Mouse (Mus musculus): ENCODE measurements around the gene Hoxb2. TPM values are rescaled to one million over a fixed set of nuclear protein-coding genes. Genes with fewer than 3 reads are reported as not detected.

Hoxb2 gene
- polyA plus RNA-seq, 1 experiment = 1.5 TPM

GRCm38 (mm10) chr11:96333241-96334001, 16.9 kb upstream of the Hoxb2 start:
- no peaks in the 10 kb centered on the region for H3K4me1 ChIP-seq (replicated peaks; ENCODE audit: control insufficient read depth, insufficient read depth, low read length)
- 90% methylated on average over 17 of the region's 17 CpGs for WGBS
- H3K36me3 ChIP-seq (ENCODE audit: control insufficient read depth, insufficient read depth, low read length) = no peaks in the 10 kb centered on the region
- H3K4me3 ChIP-seq (ENCODE audit: control insufficient read depth, insufficient read depth, low read length) = no peak overlapping the region
- no peak for TF ChIP-seq POLR2A (IDR thresholded peaks at IDR 0.05; ENCODE audit: control insufficient read depth, extremely low read depth, insufficient read depth, low read length, poor library complexity)
- no peaks in the 10 kb centered on the region; the same call in 1 of the 2 replicates for H3K27me3 ChIP-seq (ENCODE audit: control insufficient read depth, insufficient read depth, low read length)
- H3K27ac ChIP-seq (ENCODE audit: control insufficient read depth, insufficient read depth, low read length) = no peak overlapping the region
- DNase-seq = no peak

- H3K27ac ChIP-seq (ENCODE audit: control insufficient read depth, insufficient read depth, low read length) = no peak overlapping the region
Observed at GRCm38 (mm10) chr11:96334002-96334364, 16.3 kb upstream of the Hoxb2 start.

DNA sequence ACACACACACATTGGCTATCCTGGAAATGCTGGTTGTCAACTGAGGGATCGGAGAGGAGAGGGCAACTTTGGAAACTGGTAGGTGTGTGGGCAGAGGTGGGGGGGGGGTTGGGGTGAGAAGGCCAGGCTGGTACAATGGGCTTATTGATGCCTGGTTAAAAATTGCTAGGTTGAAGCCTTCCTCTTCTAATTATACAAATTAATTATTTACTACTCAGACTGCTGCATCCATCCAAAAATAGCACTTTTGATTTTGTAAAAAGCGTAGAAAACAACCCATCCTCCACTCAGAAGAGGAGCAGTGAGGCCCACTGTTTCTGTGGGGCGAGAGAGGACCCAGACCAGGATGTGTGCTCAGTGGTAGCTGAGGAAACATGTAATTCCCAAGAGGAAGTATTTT, 15.3 kb upstream of the Hoxb2 start:
- no peak for DNase-seq
- no peaks in the 10 kb centered on the region for H3K36me3 ChIP-seq (ENCODE audit: control insufficient read depth, insufficient read depth, low read length)
- H3K4me1 ChIP-seq (replicated peaks; ENCODE audit: control insufficient read depth, insufficient read depth, low read length) = no peaks in the 10 kb centered on the region
- TF ChIP-seq CTCF (IDR thresholded peaks at IDR 0.05; ENCODE audit: borderline replicate concordance, control insufficient read depth, extremely low read depth, insufficient read depth, low read length, poor library complexity) (no peak), POLR2A (IDR thresholded peaks at IDR 0.05; ENCODE audit: control insufficient read depth, extremely low read depth, insufficient read depth, low read length, poor library complexity) (no peak)
- no peak overlapping the region for H3K4me3 ChIP-seq (ENCODE audit: control insufficient read depth, insufficient read depth, low read length)
- 94% methylated on average over 3 of the region's 3 CpGs for WGBS
- no peak overlapping the region for H3K27ac ChIP-seq (ENCODE audit: control insufficient read depth, insufficient read depth, low read length)
- H3K27me3 ChIP-seq (ENCODE audit: control insufficient read depth, insufficient read depth, low read length) = peaks cover 7% of the 10 kb centered on the region; the same call in 1 of the 2 replicates

More at GRCm38 (mm10) chr11:96334002-96334364, 16.3 kb upstream of the Hoxb2 start:
- DNase-seq = no peak
- H3K27me3 ChIP-seq (ENCODE audit: control insufficient read depth, insufficient read depth, low read length) = peaks cover 1% of the 10 kb centered on the region; the same call in 1 of the 2 replicates
- no peaks in the 10 kb centered on the region for H3K36me3 ChIP-seq (ENCODE audit: control insufficient read depth, insufficient read depth, low read length)
- no peak overlapping the region for H3K4me3 ChIP-seq (ENCODE audit: control insufficient read depth, insufficient read depth, low read length)
- TF ChIP-seq POLR2A (IDR thresholded peaks at IDR 0.05; ENCODE audit: control insufficient read depth, extremely low read depth, insufficient read depth, low read length, poor library complexity) (no peak), CTCF (IDR thresholded peaks at IDR 0.05; ENCODE audit: borderline replicate concordance, control insufficient read depth, extremely low read depth, insufficient read depth, low read length, poor library complexity) (no peak)
- WGBS = 86% methylated on average over 2 of the region's 2 CpGs
- no peaks in the 10 kb centered on the region for H3K4me1 ChIP-seq (replicated peaks; ENCODE audit: control insufficient read depth, insufficient read depth, low read length)

- Histone ChIP-seq H3K4me1 (replicated peaks; ENCODE audit: control insufficient read depth, insufficient read depth, low read length) (no peaks in the 10 kb centered on the region), H3K36me3 (ENCODE audit: control insufficient read depth, insufficient read depth, low read length) (no peaks in the 10 kb centered on the region), H3K27me3 (ENCODE audit: control insufficient read depth, insufficient read depth, low read length) (peaks cover 18% of the 10 kb centered on the region), H3K27ac (ENCODE audit: control insufficient read depth, insufficient read depth, low read length) (no peak overlapping the region), H3K4me3 (ENCODE audit: control insufficient read depth, insufficient read depth, low read length) (no peak overlapping the region)
- 95% methylated on average over 2 of the region's 2 CpGs for WGBS
- TF ChIP-seq POLR2A (IDR thresholded peaks at IDR 0.05; ENCODE audit: control insufficient read depth, extremely low read depth, insufficient read depth, low read length, poor library complexity) = no peak
- TF ChIP-seq CTCF (IDR thresholded peaks at IDR 0.05; ENCODE audit: borderline replicate concordance, control insufficient read depth, extremely low read depth, insufficient read depth, low read length, poor library complexity) = no peak
- no peak for DNase-seq
Observed at GRCm38 (mm10) chr11:96336597-96336996, 13.7 kb upstream of the Hoxb2 start.

- no peak for DNase-seq
- no peak overlapping the region for H3K27ac ChIP-seq (ENCODE audit: control insufficient read depth, insufficient read depth, low read length)
- no peaks in the 10 kb centered on the region for H3K4me1 ChIP-seq (replicated peaks; ENCODE audit: control insufficient read depth, insufficient read depth, low read length)
- WGBS = 88% methylated on average over 6 of the region's 6 CpGs
- no peak overlapping the region for H3K4me3 ChIP-seq (ENCODE audit: control insufficient read depth, insufficient read depth, low read length)
- H3K27me3 ChIP-seq (ENCODE audit: control insufficient read depth, insufficient read depth, low read length) = peaks cover 22% of the 10 kb centered on the region
- H3K36me3 ChIP-seq (ENCODE audit: control insufficient read depth, insufficient read depth, low read length) = no peaks in the 10 kb centered on the region
- TF ChIP-seq POLR2A (IDR thresholded peaks at IDR 0.05; ENCODE audit: control insufficient read depth, extremely low read depth, insufficient read depth, low read length, poor library complexity) (no peak), CTCF (IDR thresholded peaks at IDR 0.05; ENCODE audit: borderline replicate concordance, control insufficient read depth, extremely low read depth, insufficient read depth, low read length, poor library complexity) (no peak)
Observed at GRCm38 (mm10) chr11:96337026-96337425, 13.3 kb upstream of the Hoxb2 start.

GRCm38 (mm10) chr11:96338957-96339855, 11.1 kb upstream of the Hoxb2 start:
- Histone ChIP-seq H3K4me3 (ENCODE audit: control insufficient read depth, insufficient read depth, low read length) (no peak overlapping the region), H3K4me1 (replicated peaks; ENCODE audit: control insufficient read depth, insufficient read depth, low read length) (no peaks in the 10 kb centered on the region), H3K27me3 (ENCODE audit: control insufficient read depth, insufficient read depth, low read length) (peaks cover 23% of the 10 kb centered on the region), H3K36me3 (ENCODE audit: control insufficient read depth, insufficient read depth, low read length) (no peaks in the 10 kb centered on the region), H3K27ac (ENCODE audit: control insufficient read depth, insufficient read depth, low read length) (no peak overlapping the region)
- DNase-seq = no peak
- TF ChIP-seq CTCF (IDR thresholded peaks at IDR 0.05; ENCODE audit: borderline replicate concordance, control insufficient read depth, extremely low read depth, insufficient read depth, low read length, poor library complexity) = no peak
- no peak for TF ChIP-seq POLR2A (IDR thresholded peaks at IDR 0.05; ENCODE audit: control insufficient read depth, extremely low read depth, insufficient read depth, low read length, poor library complexity)
- 95% methylated on average over 7 of the region's 7 CpGs for WGBS

All from thymus, adult 2 months (tissue).